Mouse (Mus musculus) E14TG2a.4 (cell line): ENCODE data around the gene Cnnm1.
A peak's percentile ranks its signal among the peaks of the same experiment; 100 is the strongest.

Experiments
- CTCF ChIP-seq: conservative IDR thresholded peaks from 2 replicates; pipeline ENCODE4 v1.5.1; 2014; ENCODE audit warnings: low read length
- NANOG ChIP-seq: IDR thresholded peaks from 2 replicates; pipeline ENCODE4 v1.6.1; 2014; ENCODE audit warnings: borderline replicate concordance, low read length, mixed read lengths
- POU5F1 ChIP-seq: IDR thresholded peaks from 2 replicates; pipeline ENCODE4 v1.6.1; 2014; ENCODE audit warnings: low read length, borderline replicate concordance

DNA sequence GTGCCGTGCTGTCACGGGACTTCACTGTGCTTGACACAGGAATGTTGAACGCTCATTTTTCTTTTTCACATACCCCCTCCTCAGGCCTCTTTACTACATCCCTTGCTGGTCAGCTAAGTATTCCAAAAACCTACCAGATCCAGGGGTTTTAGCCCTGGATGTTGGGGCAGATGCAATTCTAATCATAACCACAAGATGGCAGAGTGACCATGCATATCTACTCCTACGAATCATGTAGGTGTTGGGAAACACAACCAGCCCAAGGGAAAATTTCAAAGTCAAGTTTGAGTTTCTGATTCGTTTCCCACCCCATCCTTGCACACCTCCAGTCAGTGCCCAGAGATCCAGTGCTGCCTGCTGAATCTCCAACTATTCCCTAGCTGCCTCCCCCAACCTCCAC lies 55.6 kb downstream of the Cnnm1 start:
- TF ChIP-seq CTCF (peak; percentile 100), NANOG (no peak), POU5F1 (no peak)
